In genomic region chr2:35678440-35678839, GRCm38 (mm10) we compare ENCODE assay signal across 8 mouse cellular contexts.
DNase-seq lines count a peak whose midpoint lies in the region; ATAC-seq and TF ChIP-seq lines count a peak whose summit lies in the region.

No protein-coding gene starts in this region.

- no peak for TF ChIP-seq POLR2A in myocyte (IDR thresholded peaks at IDR 0.05; ENCODE audit: insufficient read length, low read depth)

- H3K9me3 ChIP-seq in hindbrain, embryonic 10.5 days, result no peaks in the 10 kb centered on the region

- H3K36me3 ChIP-seq in hindbrain, embryonic 10.5 days, result peaks cover 4% of the 10 kb centered on the region; the same call in 1 of the 2 replicates
- H3K36me3 ChIP-seq in myocyte (ENCODE audit: control insufficient read depth, insufficient read depth), result no peaks in the 10 kb centered on the region

- H3K4me3 ChIP-seq in left cerebral cortex, adult 2 months, result no peak overlapping the region
- no peak overlapping the region for H3K4me3 ChIP-seq in hindbrain, embryonic 10.5 days
- no peak overlapping the region for H3K4me3 ChIP-seq in myocyte

- H3K4me2 ChIP-seq in myocyte (ENCODE audit: low read depth), result peak overlapping the region; percentile 0

- peaks cover 89% of the 10 kb centered on the region for H3K79me2 ChIP-seq in myocyte (ENCODE audit: control insufficient read depth, insufficient read depth)

- H3K27ac ChIP-seq in left cerebral cortex, adult 2 months, result peak overlapping the region; percentile 16; the same call in 1 of the 2 replicates
- peak overlapping the region; percentile 84 for H3K27ac ChIP-seq in hindbrain, embryonic 10.5 days

- 53% methylated on average over 4 of the region's 4 CpGs for WGBS in hindbrain, embryonic 10.5 days

- H3ac ChIP-seq in myocyte (ENCODE audit: control insufficient read depth, insufficient read length), result no peak overlapping the region

- TF ChIP-seq CTCF in left cerebral cortex, adult 2 months (IDR thresholded peaks at IDR 0.05), result no peak

- peaks cover 88% of the 10 kb centered on the region for H3K4me1 ChIP-seq in hindbrain, embryonic 10.5 days (replicated peaks)

- ATAC-seq in cerebellum, adult (ENCODE audit: insufficient number of reproducible peaks, low FRiP score, low TSS enrichment), result no peak

- intact Hi-C loops in left cerebral cortex, adult 2 months (cut with DNase I), result no loop called here
- intact Hi-C loops in left cerebral cortex, postnatal 25 days (cut with DNase I), result no loop called here

- no peaks in the 10 kb centered on the region for H3K27me3 ChIP-seq in hindbrain, embryonic 10.5 days (ENCODE audit: insufficient read depth, poor library complexity, severe bottlenecking)
- no peaks in the 10 kb centered on the region for H3K27me3 ChIP-seq in myocyte (ENCODE audit: control insufficient read depth, insufficient read depth, insufficient read length)

- peak; percentile 55 to 56 for DNase-seq in cerebellum, postnatal 14 days
- no peak for DNase-seq in left cerebral cortex, adult 2 months (ENCODE audit: extremely low spot score in 1 of 2, low spot score in 2 of 2)
- no peak for DNase-seq in left cerebral cortex, postnatal 25 days (ENCODE audit: low spot score in 2 of 2)
- no peak for DNase-seq in hindbrain, embryonic 10.5 days (ENCODE audit: low spot score)
- DNase-seq in right cerebral cortex, adult 2 months (ENCODE audit: low spot score in 2 of 2), result no peak
- no peak for DNase-seq in thymus, postnatal 36 days

TF ChIP-seq in myocyte, 11 proteins besides CTCF, POLR2A, EP300 and RAD21:
- TF ChIP-seq MAX (IDR thresholded peaks at IDR 0.05; ENCODE audit: low read depth), result no peak
- TF ChIP-seq MYOD1 (IDR thresholded peaks at IDR 0.05; ENCODE audit: control insufficient read depth in 1 of 3, insufficient read length in 2 of 3, low read depth in 2 of 3), result peak in 1 of 3 experiments; percentile 45
TF ChIP-seq in myocyte: peak in this region for 1.

Comparison
In these comparisons a context has a peak if more than half of its experiments do, and no peak if none do; other contexts are left out.
1. DNase-seq: peak in cerebellum, postnatal 14 days (2 of 2); none in left cerebral cortex, adult 2 months (0 of 2), left cerebral cortex, postnatal 25 days (0 of 2), hindbrain, embryonic 10.5 days (single experiment), right cerebral cortex, adult 2 months (0 of 2) and thymus, postnatal 36 days (0 of 2).